Mouse (Mus musculus) cerebellum, adult 2 months (tissue): ENCODE results near the gene Def6. TPM values are rescaled to one million over a fixed set of nuclear protein-coding genes. Genes with fewer than 3 reads are reported as not detected.

ENCODE experiments used
- DNase-seq, 2 experiments: peaks; one replicate each; pipeline ENCODE4 v3.0.0; 2021
- H3K27ac ChIP-seq: fragments of 200-500 bp; 2 replicates; pipeline ENCODE4 v1.5.1; 2012; ENCODE audit warnings: low read length, control low read depth, inconsistent platforms; ENCODE audit not compliant: insufficient read depth
- H3K27me3 ChIP-seq: fragments of 200-500 bp; 2 replicates; pipeline ENCODE4 v1.6.1; 2012; ENCODE audit warnings: inconsistent platforms, mild to moderate bottlenecking, low read length, moderate library complexity; ENCODE audit not compliant: control insufficient read depth, insufficient read depth
- H3K4me1 ChIP-seq: fragments of 200-500 bp; 2 replicates; pipeline ENCODE4 v1.6.1; 2011; ENCODE audit warnings: low read length; ENCODE audit not compliant: control insufficient read depth, insufficient read depth
- H3K4me3 ChIP-seq: fragments of 200-500 bp; replicated peaks from 2 replicates; pipeline ENCODE3; 2011; ENCODE audit warnings: mild to moderate bottlenecking, low read depth, low read length, control low read depth; ENCODE audit not compliant: insufficient read depth
- CTCF ChIP-seq: fragments of 200-500 bp; IDR thresholded peaks from 2 replicates; pipeline ENCODE4 v1.5.1; 2011; ENCODE audit warnings: low read depth, mild to moderate bottlenecking, control low read depth, low read length, moderate library complexity, borderline replicate concordance; ENCODE audit not compliant: insufficient read depth
- POLR2A ChIP-seq: fragments of 200-500 bp; IDR thresholded peaks from 2 replicates; pipeline ENCODE4 v1.6.1; 2011; ENCODE audit warnings: low read length, control low read depth, borderline replicate concordance; ENCODE audit not compliant: insufficient read depth
- WGBS: fragments of 180-500 bp; shearing (Covaris S2); methylation state at CpG from one replicate; pipeline ENCODE4 v1.1.7; 2018; 5-methylcytosine and 5-hydroxymethylcytosine counted together
- polyA plus RNA-seq: library from polyadenylated mRNA; depleted of rRNA; stranded (reverse); fragments of >200 nt; gene quantifications from 2 replicates; pipeline ENCODE4 v1.2.3, GENCODE M21; 2012

Gene Def6
- polyA plus RNA-seq, 1 experiment = 5.4 TPM

DNA sequence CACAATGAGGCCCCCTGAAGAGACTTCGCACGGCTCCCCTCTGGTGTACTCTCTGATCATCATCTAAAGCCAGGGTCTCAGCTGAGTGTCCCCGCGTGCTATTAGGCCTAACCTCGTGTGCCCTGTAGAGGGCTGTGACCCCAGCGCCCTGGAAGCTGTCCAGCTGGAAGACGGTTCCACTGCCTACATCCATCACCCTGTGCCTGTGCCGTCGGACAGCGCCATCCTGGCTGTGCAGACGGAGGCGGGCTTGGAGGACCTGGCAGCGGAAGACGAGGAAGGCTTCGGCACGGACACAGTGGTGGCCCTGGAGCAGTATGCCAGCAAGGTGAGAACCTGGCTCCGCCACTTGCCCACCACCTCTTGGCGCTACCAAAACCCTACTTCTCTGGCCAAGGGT, 9.9 kb upstream of the Def6 start:
- Histone ChIP-seq H3K4me3 (no peak overlapping the region), H3K27ac (no peak overlapping the region), H3K4me1 (no peaks in the 10 kb centered on the region), H3K27me3 (no peaks in the 10 kb centered on the region)
- no peak for TF ChIP-seq POLR2A
- no peak for TF ChIP-seq CTCF
- DNase-seq = no peak
- 55% methylated on average over 18 of the region's 18 CpGs for WGBS

DNA sequence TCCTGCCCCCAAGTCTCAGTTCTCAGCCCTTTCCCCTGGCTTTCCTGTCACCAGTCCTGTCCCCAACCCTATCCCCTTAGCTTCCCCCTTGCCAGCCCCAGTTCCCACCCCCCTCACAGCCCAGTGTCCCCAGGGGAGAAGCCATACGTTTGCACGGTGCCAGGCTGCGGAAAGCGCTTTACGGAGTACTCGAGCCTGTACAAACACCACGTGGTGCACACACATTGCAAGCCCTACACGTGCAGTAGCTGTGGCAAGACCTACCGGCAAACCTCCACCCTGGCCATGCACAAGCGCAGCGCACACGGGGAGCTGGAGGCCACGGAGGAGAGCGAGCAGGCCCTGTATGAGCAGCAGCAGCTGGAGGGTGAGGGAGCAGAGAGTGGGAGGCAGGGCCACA, 5.6 kb upstream of the Def6 start:
- TF ChIP-seq CTCF = no peak
- TF ChIP-seq POLR2A = no peak
- no peak for DNase-seq
- Histone ChIP-seq H3K4me1 (no peaks in the 10 kb centered on the region), H3K27ac (no peak overlapping the region), H3K27me3 (no peaks in the 10 kb centered on the region), H3K4me3 (no peak overlapping the region)
- WGBS = 72% methylated on average over 14 of the region's 14 CpGs

DNA sequence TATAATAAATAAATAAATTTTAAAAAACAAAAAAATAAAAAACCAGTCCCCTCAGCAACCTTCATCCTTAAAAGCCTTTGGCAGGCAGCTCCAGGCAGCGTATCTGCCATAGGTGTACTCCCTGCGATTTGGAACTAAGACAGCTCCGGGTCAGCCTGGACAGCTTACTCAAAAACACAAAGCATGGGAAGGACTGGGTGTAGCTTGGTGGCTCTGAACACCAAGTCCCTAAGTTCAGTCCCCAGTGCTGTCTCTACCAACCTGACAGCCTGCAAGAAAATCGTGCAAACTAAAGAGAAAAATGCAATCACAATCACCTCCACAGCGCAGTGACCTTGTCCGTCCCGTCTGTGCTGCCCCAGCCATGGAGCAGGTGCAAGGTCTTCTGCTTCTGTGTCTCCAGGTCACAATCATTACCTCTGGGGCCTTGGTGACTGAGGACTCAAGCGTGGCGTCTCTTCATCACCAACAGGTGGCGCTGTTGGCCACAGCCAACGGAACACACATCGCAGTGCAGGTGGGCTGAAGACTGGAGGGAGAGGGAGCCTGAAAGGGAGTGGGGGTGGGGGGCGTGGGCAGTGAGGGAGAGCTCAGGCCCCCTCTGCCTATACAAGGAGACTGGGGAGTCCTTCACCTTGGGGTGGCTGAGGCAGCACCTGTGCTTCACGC, 3.4 kb upstream of the Def6 start:
- DNase-seq = peak; percentile 41 to 55
- WGBS = 47% methylated on average over 14 of the region's 14 CpGs
- Histone ChIP-seq H3K27me3 (no peaks in the 10 kb centered on the region), H3K4me3 (no peak overlapping the region), H3K27ac (no peak overlapping the region), H3K4me1 (no peaks in the 10 kb centered on the region)
- TF ChIP-seq CTCF = peak; percentile 85
- TF ChIP-seq POLR2A = no peak

DNA sequence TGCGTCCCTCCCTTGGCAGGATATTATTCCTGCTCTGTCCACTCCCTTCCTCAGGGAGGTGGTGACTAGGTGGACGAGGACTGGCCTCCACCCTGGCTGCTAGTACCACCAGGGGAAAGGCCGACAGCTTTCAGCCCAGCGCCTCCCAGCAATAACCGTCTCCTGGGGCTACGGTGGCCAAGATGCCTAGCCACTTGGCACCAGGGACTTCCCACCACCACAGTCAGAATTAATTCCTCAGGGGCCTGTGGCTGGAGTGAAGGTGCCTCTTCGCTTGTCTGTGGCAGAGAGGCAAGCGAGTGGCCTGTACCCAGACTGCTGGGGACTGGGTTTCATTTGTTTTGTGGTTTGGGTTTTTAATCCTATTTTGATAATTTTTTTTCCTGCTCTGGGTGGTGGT, 2.1 kb upstream of the Def6 start:
- 66% methylated on average over 8 of the region's 8 CpGs for WGBS
- Histone ChIP-seq H3K27me3 (no peaks in the 10 kb centered on the region), H3K27ac (no peak overlapping the region), H3K4me3 (no peak overlapping the region), H3K4me1 (no peaks in the 10 kb centered on the region)
- TF ChIP-seq CTCF (no peak), POLR2A (no peak)
- DNase-seq = no peak

DNA sequence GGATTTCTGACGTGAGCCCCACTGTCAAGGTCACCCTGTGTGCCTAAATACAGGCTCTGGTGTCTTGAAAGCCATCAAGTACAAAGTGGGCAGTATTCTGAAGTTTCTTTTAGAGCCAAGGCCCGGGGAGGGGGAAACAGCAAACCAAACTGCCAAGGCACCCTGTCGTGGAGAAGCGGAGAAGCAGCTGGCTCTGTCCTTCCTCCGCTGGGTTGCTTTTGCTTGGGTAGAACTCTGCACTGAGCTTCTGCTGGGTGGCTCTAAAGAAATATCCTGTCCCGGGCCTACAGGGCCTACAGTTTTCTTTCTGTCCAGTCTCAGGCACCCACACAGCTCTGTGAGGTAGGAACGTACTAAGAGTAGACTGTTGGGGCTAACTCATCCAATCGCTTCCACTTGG, 486 bp upstream of the Def6 start:
- 63% methylated on average over 8 of the region's 8 CpGs for WGBS
- no peak for DNase-seq
- Histone ChIP-seq H3K4me1 (no peaks in the 10 kb centered on the region), H3K27ac (no peak overlapping the region), H3K4me3 (no peak overlapping the region), H3K27me3 (no peaks in the 10 kb centered on the region)
- TF ChIP-seq CTCF = no peak
- TF ChIP-seq POLR2A = no peak

DNA sequence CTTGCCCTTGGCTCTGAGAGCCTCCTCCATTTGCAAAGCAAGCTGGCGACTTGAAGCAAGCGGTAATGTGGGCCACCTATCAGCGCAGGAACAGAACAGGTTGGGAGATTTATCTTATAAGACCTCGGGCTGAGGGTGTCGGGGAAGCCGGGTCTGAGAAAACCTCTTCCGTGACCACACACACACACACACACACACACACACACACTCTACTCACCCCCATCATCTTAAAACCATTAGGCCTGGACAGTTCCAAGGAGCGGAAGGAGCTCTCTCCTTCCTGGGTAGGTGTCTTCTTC, 685 bp downstream of the Def6 start:
- no peak for TF ChIP-seq POLR2A
- no peak for TF ChIP-seq CTCF
- WGBS = 93% methylated on average over 8 of the region's 8 CpGs
- no peak overlapping the region for H3K4me3 ChIP-seq

DNA sequence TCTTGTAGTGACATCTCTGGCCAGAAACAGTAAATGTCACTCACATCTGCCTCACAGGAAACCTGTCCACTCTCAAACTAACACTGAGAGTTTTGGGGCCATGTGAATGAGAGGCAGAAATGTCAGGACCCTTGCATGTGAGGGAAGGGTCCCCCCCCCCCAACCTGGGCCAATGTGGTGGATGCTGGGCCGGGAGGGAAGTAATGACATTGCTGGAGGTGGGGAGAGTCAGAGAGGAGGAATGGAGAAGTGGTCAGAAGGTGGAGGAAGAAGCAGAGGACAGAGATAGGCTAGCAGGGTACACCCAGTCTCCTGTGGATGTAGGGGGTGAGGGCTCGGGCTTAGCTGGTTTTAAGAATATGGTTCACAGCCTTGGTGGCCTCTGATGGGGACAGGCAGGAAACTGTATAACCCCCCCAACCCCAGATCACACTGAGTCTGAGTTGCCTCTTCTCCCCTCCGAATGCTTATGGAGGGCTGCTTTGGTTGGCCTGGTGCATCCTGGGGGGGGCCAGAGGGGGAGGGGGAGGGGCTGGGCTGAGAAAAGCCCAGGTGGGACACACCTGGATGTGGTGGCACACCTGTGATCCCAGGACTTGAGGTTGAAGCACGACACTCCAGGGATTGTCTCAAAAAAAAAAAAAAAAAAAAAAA, 2.0 kb downstream of the Def6 start:
- DNase-seq = no peak
- H3K4me1 ChIP-seq = no peaks in the 10 kb centered on the region
- 58% methylated on average over 4 of the region's 4 CpGs for WGBS
- TF ChIP-seq POLR2A (no peak), CTCF (no peak)
- H3K27ac ChIP-seq = no peak overlapping the region
- H3K4me3 ChIP-seq = no peak overlapping the region
- H3K27me3 ChIP-seq = no peaks in the 10 kb centered on the region

More for the DNA sequence above, 685 bp downstream of the Def6 start:
- DNase-seq = no peak
- Histone ChIP-seq H3K4me1 (no peaks in the 10 kb centered on the region), H3K27me3 (no peaks in the 10 kb centered on the region), H3K27ac (no peak overlapping the region)

DNA sequence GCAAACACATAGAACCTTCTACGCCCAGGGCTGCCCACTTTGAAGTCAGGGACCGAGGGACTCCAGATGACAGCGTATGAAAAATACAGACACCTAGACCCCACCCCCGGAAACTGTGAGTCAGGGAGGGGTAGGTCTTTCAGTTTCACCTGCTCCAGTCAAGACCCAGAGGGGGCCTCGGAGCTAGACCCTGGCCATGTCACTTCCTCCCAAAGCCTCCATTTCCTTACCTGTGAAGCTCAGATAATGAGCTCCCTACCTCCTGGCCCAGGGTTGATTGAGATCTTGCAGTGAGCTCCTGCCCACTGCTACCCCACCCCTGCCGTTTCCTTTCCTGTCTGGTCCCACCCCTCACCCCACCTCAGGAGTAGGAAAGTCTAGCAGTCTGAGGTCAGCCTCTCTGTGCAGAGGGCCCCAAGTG, 4.4 kb downstream of the Def6 start:
- Histone ChIP-seq H3K27me3 (no peaks in the 10 kb centered on the region), H3K4me3 (no peak overlapping the region), H3K4me1 (no peaks in the 10 kb centered on the region), H3K27ac (no peak overlapping the region)
- TF ChIP-seq POLR2A (no peak), CTCF (no peak)
- no peak for DNase-seq
- 81% methylated on average over 6 of the region's 6 CpGs for WGBS
